In genomic region chr2:32904637-32905036, GRCm38 (mm10) we compare ENCODE assay signal across 1 mouse cellular context.
TF ChIP-seq lines count a peak whose summit lies in the region.

No protein-coding gene starts in this region.

TF ChIP-seq in MEL, 35 proteins besides CTCF, POLR2A, EP300 and RAD21:
- TF ChIP-seq POLR2AphosphoS2 (IDR thresholded peaks at IDR 0.05; ENCODE audit: low read length) (no peak), GATA1 (IDR thresholded peaks at IDR 0.05; ENCODE audit: low read depth, low read length) (peak; percentile 15; the same call in 1 of the 2 replicates), NELFE (IDR thresholded peaks at IDR 0.05; ENCODE audit: low read depth, low read length) (no peak)
